Mouse (Mus musculus): ENCODE measurements at regions not wholly inside any gene's neighbourhood (a gene's known extent, or its start where the extent isn't known, plus 50 kb on each side); places are given as distances from the start of the nearest gene placed in this dataset.

DNA sequence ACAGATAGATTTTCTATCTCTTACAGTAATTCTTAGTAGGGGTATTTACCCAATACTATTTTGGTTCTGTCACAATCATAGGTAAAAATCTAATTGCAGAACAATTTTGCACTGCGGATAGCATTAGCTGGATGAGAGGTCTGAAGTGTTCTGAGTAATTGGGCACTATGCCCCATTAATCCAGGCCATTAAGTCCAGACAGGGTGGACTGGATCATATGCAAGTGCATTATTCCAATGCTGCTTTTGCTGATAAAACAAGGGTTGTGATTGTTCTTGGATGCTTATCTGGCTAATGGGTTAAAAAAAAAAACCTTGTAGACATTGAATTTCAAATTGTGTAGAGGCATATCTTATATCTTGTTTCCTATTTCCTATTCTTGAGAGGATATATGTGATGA, 1732.6 kb upstream of the Gm6569 start:
- no peak for DNase-seq (ENCODE audit: low read depth)

DNA sequence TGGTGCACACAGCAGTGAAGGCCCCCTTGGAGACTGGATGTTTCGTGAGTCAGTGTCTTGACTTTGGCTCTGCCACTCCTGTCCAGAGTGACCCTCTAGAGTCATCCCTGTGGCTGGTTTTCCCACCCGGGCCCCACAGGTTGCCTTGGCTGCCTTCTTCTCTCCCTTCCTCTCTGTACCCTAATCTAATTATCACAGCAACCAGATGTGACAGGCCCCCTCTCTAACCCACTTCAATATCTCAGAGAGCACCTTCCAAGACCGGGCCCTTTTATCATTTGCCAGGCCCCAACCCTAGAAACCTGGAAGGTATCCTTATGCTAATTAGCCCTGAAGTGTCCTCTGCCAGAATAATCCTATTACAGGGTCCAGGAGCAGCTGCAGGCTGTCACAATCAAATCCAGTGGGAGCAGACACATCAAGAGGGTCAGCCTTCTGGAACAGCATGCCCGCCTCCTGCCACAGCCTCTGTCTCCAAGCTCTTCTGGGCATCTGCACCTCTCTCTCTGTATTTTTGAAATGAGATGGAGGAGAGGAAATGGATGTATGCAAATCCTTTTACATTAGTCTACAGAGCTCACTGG, 1728.4 kb upstream of the Gm6569 start:
- DNase-seq (ENCODE audit: low read depth): no peak

DNA sequence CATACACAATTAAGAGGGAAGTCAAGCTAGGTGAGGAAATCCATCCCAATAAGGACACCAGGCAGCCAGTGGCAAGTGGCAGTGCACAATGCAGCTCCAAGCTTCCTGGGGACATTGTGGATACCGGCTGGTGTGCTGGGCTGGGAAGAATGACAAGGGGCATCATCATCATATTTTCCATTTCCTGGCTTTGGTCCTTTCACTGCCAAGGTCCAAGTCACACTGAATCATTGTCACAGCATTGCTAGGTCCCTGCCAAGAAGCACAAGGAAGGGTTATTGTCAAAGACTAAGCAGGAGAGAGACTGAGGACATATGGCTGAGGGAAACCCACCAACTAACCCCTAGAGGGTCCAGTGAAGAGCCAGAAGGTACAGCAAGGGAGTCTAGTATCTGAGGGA, 1723.8 kb upstream of the Gm6569 start:
- DNase-seq (ENCODE audit: low read depth): no peak

DNA sequence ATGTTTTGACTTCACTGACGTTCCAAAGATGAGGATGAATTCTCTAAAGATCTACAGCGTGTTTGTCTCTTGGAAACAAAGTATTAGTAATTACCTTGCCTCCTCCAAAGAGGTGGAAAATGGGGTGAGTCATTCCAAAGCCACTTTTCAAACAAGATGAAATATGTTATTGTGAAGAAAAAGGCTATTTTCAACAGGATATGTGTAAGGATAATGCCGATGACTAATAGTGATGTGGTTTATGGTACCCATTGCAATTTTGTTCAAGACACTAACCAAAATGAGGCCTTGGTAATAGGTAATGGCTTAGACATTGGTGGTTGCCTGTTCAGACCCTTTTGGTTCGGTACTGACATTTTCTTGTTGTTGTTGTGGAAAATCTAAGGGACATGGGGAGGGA, 1717.6 kb upstream of the Gm6569 start:
- no peak for DNase-seq (ENCODE audit: low read depth)

DNA sequence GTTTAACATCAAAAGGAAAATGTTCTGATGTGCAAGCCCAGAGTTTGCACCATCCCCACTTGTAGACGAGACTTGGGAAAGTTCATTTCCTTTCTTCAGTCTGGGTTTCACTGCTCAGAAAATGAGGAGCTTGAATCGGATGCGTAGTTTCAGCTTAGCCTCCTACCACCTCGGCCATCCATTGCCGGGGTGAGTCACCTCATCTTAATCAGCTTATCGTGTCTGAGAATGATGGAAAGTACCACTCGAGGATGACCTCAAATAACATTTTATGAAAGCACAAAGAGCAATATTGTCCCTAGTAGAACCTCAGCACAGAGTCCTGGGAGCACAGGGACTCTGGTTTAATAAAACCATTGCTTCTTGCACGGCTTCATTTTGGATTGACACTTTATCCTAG, 1700.1 kb upstream of the Gm6569 start:
- DNase-seq (ENCODE audit: low read depth): no peak

DNA sequence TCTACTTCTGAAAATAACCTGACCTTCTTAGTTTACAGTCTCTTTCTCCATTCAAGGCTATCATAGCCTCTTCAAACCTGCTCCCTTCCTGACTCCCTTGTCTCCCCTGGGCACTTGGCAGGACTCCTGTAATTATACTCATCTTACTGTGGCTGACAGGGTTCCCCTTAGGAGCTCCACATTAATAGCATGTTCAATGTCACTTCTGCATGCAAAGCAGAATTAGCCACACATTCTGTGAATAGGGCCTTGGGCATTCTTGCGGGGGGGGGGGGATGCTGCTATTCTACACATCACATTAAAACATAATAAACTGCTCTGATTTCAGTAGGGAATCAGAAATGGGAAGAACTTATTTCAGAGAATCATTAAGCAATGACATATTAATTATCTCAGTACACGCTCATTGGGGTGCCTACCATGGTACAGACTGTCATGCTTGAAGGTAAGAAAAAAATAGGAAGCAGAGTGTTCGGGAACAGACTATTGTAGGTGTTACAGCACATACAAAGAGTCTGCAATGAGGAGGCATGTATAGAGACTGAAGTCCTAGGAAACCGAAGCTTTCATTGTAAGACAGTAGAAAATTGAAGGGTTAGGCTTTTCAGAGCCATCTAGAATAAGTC, 1698.3 kb upstream of the Gm6569 start:
- no peak for DNase-seq (ENCODE audit: low read depth)

DNA sequence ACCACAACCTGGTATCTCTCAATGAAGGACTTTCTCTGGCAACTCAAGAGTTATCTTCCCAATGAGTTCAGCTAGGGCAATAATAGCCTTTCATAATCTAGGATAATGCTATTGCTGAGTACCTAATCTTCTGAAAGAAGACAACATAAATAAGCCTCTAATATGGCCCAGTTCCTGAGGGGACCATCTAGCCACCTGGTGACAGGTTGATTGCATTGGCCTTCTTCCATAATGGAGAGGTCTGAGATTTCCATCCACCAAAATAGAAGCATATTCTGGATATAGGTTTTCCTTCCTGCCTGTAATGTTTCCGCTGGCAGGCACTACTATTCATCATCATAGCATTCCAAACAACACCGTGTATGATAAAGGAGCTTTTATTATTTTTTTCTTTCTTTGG, 1694.2 kb upstream of the Gm6569 start:
- no peak for DNase-seq (ENCODE audit: low read depth)

DNA sequence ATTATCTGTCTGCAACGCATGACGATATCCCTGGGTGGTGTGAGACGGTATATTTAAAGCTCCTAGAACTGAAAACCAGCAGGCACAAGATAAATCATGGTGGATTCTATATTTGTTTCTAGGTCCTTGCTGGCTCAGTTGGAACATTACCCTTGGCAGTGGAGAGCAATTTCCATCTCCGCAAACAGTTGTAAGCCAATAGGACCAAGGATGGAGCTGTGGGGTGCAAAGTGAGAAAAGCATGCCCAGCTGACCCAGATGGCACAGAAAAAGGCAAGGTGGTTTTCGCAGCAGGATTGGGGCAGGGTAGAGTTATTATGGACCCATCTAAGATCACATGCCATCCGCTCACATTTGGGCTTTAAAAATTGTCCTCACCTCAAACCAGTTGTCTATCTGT, 1683.8 kb upstream of the Gm6569 start:
- DNase-seq (ENCODE audit: low read depth): no peak

DNA sequence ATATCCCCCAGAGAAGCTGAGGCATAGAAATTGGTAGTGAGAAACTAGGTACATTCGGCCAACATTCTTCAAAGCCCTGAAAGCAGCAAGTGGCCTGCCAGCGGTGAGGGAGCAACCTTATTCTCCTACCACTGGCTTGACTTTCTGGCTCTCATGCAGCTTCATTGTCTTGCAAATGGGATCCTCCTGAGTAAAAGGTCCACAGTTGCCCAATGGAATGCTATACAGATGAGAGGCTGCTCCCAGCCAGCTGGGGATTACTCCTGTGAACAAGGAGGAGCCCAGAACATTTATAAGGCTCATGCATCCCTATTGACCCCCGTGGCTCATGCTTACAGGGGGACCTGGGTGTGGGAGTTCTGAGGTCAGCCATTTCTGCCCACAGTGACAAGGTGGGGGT, 1675.9 kb upstream of the Gm6569 start:
- no peak for DNase-seq (ENCODE audit: low read depth)

DNA sequence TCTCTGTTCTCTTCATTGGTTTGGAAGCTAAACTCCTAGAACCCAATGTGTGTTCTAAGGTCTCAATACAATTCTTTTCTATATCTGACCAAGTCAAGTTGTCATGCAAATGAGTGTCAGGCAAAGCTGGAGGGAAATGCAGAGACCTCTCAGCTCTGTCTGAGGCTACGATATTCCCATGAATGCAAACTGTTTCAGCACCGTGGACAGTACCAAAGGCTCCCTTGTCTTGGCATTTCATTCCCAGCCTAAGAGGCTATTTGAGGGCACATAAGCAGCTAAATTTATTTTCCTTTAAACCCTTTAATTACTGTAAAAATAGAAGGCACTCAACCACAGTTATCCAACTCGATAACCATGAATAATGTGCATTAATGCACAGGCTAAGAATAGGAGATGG, 1633.5 kb upstream of the Gm6569 start:
- no peak for DNase-seq (ENCODE audit: low read depth)

DNA sequence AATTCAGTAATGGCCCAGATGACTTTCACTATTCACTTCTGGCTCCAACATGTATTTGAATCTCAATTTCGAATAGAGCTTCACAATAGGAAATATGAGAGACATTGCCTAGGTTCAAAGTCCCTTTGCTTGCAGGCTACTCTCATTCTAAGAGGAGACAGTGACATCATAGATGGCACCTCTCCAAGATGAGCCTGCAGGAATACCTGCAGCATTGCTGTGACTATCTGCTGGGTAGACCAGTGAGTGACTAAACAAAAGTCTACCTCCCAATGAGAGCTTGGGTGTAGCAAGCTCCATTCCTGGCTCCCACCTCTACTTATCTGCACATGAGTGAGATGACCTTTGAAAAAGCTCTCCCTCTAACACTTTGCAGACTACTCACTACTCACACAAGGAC, 1632.6 kb upstream of the Gm6569 start:
- DNase-seq (ENCODE audit: low read depth): no peak

DNA sequence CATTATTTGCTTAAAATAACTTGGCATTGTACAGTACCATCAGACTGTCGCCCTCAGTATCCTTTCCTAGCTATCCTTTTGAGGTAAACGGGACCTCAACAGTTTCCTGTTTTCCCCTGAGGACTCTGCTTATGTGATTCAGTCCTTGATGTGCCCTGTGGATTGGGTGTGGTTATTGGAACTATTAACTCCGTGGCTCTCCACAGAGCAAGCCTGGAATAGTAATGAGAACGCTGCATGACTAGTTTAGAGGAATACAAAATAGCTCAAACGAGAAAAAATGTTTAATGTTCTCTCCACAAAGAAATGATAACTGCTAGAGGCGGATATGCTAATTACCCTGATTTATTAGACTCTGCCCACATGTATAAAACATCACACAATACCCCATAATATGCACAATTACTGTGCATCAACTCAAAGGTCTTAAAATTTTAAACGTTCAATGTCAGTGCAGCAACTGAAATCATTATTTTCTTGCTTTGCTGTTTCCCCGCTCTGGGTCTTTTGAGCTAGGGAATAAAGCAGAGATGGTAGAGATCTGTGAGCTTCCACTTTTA, 1629.0 kb upstream of the Gm6569 start:
- no peak for DNase-seq (ENCODE audit: low read depth)

DNA sequence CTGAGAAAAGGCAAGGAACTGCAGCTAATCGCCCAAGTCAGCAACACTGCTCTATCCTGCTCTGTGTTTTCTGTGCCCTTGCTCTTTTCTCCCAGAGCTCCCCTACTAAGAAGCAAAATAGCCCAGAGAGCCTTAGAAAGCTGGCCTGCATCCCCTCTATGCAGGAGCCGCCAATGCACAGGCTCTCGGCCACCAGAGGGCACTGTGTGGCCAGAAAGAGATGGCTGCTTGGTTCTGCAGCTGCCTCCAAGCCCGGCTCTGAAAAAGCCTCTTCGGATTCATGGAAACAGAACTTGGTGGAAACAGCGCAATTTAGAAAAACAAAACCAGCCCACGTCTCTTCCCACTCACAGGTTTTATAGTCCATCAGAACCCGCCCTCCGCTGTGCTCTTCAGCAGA, 1628.4 kb upstream of the Gm6569 start:
- peak; percentile 2 for DNase-seq (ENCODE audit: low read depth)

DNA sequence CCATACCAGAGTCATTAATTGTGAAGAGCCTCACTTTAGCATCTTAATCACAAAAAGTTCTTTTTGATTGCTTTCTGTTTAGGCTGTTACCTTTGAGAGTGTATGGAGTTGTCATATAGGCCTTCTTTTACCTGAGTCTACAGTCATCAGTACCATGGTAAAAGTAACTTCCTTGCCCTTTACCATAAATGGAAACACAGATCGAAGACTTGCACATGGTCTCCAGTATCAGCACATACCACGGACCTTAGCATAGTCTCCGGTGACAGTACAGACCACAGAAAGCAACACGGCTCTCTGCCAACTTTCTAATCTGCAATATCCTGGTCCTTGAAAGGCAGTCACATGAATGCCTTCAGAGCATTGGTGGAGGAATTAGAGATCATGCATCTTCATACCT, 1626.8 kb upstream of the Gm6569 start:
- no peak for DNase-seq (ENCODE audit: low read depth)

DNA sequence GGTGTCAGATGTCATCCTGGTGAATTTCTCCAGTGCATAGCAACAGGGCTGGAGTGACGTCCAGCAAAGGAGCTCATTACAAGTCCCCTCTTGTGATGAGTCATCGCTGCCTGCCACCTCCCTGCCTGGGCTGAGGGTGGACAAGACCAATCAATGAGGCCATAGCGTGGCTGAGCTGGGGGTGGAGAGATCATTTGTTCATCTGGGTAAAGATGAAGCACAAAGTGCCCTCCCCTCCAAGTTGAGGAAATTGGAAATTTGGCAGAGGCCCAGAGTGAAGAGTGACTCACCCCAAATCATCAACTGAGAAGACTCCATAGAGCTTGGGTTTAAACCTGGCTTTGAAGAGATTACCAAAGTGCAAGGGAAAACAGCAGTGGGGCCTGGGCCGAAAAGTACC, 1626.3 kb upstream of the Gm6569 start:
- DNase-seq (ENCODE audit: low read depth): no peak

DNA sequence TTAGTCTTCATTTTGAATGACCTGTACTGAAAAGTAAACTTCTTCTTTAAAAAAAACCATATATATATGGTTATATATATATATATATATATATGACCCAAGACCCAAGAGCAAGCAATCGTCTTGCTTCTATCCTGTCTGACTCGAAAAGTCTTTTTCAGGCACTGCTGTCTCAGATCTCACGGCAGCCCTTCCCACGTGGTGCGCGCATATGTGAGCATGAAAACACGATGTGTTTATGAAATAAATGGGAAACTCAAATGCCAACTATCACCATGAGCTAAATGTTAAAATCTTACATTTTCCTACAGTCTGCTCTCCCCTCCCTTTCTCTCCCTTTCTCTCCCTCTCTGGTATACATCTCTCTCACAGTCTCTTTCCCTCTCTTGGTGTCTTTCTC, 1625.4 kb upstream of the Gm6569 start:
- DNase-seq (ENCODE audit: low read depth): no peak

DNA sequence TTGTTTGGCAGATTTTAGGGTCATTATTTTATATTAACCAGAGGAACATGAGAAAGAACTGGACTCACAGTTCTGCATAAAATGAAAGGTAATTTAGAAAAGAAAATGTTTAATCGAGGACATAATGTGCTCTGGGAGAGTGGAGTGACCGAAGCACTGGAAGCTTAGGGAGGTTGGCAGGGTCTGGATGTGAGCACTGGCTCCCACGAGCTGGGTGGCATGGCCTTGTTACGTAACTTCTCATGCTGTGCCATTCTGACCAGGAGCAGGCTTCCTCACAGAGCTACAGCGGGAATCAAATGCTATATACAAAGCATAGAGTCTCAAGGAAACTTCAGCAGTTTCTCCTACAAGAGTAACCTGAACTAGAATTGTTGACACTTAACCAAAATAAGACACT, 1616.6 kb upstream of the Gm6569 start:
- no peak for DNase-seq (ENCODE audit: low read depth)

DNA sequence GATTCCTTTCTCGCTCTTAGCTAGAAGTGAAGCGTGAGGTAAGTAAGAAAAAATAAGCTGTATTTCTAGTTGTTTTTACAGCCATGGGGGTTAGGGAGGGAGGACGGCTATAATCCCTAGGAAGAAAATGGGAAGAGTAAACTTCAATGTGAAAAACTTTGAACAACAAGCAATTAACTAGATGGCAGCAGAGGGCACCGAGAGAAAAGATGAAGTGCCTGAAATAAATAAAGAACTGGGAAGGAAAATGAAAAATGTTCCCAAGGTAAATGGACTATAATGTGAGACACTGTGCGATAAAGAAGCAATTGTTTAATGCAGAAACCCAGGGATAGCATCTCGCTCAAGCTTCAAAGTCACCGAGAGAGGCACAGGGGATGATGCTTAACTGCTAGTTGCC, 1614.4 kb upstream of the Gm6569 start:
- DNase-seq (ENCODE audit: low read depth): no peak

DNA sequence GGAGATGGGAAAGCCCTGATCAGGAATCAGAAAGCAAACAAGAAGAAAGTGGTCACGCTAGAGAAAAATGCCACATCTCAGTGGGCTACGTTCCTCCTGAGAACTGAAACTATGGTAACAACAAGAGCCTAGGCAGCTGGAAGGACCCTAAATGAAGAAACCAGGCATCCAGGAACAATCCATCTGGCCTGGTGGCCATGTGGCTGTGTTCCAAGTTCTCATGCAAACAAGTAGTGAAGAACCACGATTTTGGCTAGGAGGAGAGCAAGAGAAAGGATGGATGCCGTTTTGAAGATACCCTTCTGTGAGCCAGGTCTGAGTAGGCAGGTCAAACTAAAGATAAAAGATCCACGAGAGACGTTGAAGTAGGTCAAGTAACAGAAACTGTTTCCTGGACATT, 1613.6 kb upstream of the Gm6569 start:
- DNase-seq (ENCODE audit: low read depth): no peak

DNA sequence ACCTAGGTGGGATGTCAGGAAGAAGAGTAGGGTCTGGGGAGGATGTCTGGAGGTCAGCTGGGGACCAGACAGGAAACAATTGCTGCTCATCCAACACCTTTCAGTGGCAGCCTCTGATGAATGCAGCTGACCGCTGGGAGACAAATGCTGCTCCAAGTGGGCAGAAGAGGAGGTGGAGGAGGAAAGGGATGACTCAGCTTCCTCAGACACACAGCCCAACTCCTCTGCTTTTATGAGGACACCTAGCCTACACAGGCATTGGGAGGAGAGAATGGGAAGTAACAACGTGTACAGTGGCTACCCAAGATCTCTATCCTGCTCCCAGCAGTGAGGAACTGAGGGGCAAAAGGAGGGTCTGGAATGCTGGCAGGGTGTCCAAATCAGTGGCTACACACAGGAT, 1602.0 kb upstream of the Gm6569 start:
- no peak for DNase-seq (ENCODE audit: low read depth)

DNA sequence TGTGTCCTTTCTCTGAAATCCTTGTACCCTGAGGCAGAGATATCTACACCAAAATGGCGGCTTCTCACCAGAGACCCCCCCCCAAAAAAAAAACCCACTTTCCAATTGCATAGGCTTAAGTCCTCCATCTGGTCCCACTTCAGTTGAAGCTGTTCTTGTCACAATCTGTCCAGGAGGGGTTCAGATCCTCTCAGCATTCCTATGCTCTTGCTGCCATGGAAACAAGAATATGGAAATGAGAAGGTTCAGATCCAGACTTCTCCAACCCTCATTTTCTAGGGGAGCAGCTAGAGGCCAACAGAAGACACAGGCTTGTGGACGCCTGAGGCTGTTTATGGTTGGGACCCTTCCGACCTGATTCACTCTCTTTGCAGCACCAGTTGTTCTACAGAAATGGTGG, 1569.7 kb upstream of the Gm6569 start:
- no peak for DNase-seq (ENCODE audit: low read depth)

DNA sequence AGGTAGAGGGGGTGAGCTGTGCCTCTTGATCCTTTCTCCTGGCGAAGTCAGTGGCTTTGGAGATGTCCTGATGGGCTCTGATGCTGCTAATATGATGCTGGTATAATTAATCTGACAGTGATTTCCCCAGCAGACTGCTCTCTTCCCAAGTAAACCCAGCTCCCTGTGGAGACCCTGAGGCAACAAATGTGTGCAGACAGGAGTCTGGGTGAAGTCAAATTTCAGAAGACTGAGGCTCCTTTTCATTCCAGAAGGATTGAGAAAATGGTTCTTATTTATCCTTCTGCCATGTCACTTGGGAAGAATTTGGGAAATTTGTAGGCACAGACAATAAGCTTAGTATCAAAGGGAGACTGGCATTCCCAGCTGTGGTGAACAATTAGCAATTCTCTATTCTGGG, 1550.5 kb upstream of the Gm6569 start:
- no peak for DNase-seq (ENCODE audit: low read depth)

DNA sequence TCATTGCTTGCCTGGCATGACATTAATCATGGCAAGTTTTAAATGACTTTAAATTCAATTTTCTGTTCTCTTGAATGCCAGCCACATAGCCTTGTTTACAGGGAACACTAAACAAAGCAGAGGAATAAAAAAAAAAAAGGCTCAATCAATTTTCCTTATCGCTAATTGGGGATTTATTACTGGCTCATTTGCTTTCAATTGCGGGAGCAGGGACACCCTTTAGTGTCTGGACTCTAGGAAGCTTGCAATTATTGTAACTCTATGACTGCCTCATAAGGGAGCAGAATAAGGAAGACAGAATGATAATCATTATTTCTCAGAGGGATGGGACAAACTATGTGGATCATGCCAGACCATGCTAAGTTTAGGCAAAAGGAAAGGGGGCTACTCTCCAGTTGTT, 1537.7 kb upstream of the Gm6569 start:
- DNase-seq (ENCODE audit: low read depth): no peak

DNA sequence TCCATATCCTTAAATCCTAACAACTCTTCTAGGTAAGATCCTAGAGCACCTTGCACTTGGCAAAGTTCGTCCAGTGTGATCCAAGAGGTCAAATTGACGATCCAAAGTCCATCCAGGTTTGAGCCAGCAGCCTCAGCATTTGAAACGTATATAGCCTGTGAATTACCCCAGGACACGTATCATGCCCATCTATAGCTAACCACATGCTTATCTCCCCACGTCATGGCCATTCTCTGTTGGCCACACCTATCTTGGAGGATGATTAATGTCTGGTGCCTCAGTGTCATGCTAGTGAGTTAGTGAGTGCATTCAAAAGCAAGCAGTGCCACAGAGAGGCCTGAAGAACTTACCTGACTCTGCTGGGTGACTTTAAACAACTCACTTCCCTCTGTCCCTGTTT, 1521.9 kb upstream of the Gm6569 start:
- DNase-seq (ENCODE audit: low read depth): no peak

Data from fibroblast of lung, adult 2 months (primary cell).